Mouse (Mus musculus): ENCODE measurements around the gene Zfp646.
A peak's percentile ranks its signal among the peaks of the same experiment; 100 is the strongest.
"Not testable (repeated sequence)": the region's sequence is repeated elsewhere in the genome, so short reads cannot be mapped to it uniquely, and the experiment has no call there.

The Zfp646 gene

DNA sequence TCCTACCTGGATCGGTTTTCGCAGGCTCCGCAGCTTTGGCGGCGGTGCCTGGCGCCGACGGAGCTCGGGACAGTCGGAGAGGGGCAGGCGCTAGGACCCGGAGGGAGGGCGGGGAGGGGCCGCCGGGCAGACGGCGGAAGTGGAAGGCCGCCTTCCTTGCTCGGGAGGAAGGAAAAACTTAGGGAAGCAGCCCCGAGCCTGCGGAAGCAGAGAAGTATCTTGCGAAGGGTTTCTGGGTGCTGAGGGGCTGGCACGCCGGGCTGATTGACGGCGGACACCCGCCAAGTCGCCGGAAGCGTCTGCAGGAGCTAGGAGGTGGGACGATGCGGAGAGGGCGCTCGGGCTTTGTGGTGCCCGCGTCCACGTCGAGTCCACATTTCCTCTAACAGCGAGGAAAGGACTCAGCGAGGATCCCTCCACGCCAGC, at the start of gene Zfp646:
Gene Zfp646, plus strand, starts transcription at position 181 of the 426 bp plus-strand sequence.
- DNase-seq (ENCODE audit: low read depth, low spot score) = peak; percentile 91

DNA sequence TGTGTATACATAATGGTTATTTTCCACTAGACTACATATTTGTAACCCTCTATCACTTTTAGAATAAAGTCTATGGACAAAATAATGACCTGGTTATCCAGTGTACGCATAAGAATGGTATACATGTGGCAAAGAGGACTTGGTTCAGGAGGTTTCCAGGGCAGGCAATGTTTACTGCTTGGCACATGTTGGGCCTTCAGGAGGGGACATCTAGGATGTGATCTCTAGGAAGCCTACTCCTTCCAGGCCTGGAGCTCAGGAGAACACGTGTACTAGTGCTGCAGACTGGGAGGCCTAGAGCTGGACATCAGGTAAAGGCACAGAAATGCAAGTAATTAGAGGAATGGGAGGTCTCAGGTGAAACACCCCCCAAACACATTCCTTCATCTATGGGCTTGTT, 40.5 kb upstream of the Zfp646 start:
- DNase-seq (ENCODE audit: low read depth, low spot score) = no peak

DNA sequence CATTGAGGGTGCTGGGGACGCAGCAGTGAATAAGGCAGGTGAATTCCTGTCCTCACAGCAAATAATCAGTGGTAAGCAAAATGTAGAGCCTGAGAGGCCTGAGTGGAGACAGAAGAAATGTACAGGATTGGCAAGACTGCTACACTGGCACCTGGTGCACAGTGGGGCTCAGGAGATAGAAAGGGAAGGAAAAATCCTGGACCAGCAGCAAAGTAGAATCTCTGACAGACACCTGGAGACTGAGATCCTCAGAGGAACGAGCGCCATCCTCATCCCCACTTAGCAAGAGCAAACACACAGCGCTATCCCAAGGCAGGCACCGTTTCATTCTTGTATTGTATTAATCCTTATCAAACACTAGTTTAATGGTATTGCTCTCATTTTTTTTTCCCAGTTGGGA, 38.5 kb upstream of the Zfp646 start:
- DNase-seq (ENCODE audit: low read depth, low spot score) = no peak

- DNase-seq (ENCODE audit: low read depth, low spot score) = peak; percentile 41
These were observed 38.1 kb upstream of the Zfp646 start for GRCm38 (mm10) chr7:127837878-127838277.

GRCm38 (mm10) chr7:127840031-127840430, 36.0 kb upstream of the Zfp646 start:
- not testable (repeated sequence) for DNase-seq (ENCODE audit: low read depth, low spot score)

- DNase-seq (ENCODE audit: low read depth, low spot score) = no peak
These were observed 35.1 kb upstream of the Zfp646 start for GRCm38 (mm10) chr7:127840886-127841285.

DNA sequence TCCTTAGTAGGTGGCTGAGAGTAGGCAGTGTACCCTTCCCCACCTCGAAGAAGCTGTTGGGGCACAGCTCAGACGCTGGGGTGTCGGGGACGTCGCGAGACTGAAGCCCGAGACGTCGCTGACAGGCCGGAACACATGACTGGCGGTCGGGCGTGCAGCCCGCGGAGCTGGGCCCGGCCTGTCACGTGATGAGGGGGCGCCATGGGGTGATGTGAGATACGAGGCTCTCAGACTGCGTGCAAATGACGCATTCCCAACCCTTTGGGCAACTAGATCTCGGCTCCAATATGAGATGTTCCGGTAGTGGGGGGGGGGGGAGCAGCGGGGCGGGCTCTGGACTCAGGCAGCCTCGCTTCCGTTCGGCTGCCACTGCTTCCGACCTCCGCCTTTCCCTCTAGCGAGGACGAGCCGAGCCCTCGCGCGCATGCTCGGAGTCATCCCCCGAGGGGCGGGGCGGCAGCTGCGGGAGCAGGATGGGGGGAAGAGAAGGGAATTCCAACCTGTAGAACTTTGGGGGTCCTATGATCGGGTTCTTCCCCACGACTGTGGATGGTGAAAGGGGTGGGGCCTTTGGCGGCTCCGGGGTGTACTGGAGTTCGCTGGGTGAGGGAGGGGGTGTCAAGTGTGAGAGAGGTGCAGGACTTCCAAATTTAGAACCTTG, 34.6 kb upstream of the Zfp646 start:
- peak; percentile 92 for DNase-seq (ENCODE audit: low read depth, low spot score)

- DNase-seq (ENCODE audit: low read depth, low spot score) = peak; percentile 91
These were observed 33.9 kb upstream of the Zfp646 start for GRCm38 (mm10) chr7:127842001-127842718.

DNA sequence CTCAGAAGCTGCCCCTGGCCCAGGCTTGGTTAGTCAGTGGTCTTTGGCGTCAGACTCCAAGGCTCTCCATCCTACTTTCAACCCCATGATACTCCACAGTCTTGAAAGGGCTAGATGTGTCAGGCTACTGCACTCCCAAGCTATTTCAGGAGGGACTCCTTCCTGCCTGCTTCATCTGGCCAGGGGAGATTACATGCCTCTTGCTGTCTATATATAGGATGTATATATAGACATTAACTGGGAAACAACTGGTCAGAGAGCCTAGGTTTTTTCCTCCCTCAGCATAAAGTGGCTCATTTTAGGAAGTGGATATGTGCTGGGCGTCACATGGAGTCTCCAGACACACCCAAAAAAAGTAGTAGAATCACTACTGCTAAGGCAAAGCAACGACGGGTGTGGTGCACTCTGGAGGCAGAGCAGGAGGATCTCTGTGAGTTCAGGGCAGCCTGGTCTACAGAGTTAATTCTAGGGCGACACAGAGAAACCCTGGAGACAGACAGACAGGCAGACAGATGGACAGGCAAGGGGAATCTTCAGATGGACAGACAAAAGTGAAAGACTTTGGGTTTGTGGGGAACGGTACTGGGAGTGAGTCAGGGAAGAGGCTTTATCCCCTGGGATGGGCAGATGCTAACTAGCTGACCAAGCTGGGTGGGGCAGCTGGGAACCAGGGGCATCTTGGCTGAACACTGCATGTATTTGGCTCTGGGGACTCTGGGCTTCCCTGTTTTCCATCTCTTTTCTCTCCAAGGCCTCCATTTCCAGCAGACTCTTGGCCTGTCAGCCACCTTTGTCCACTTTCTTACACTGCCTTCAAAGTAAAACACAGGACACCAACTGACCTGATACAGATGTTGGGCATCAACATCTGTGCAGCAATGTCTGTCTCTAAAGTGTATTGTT, 25.8 kb upstream of the Zfp646 start:
- DNase-seq (ENCODE audit: low read depth, low spot score) = no peak

GRCm38 (mm10) chr7:127850906-127851305, 25.1 kb upstream of the Zfp646 start:
- DNase-seq (ENCODE audit: low read depth, low spot score) = peak; percentile 43

GRCm38 (mm10) chr7:127858258-127858657, 17.8 kb upstream of the Zfp646 start:
- DNase-seq (ENCODE audit: low read depth, low spot score) = no peak

- peak; percentile 37 for DNase-seq (ENCODE audit: low read depth, low spot score)
These were observed 9.6 kb upstream of the Zfp646 start for GRCm38 (mm10) chr7:127866434-127866833.

DNA sequence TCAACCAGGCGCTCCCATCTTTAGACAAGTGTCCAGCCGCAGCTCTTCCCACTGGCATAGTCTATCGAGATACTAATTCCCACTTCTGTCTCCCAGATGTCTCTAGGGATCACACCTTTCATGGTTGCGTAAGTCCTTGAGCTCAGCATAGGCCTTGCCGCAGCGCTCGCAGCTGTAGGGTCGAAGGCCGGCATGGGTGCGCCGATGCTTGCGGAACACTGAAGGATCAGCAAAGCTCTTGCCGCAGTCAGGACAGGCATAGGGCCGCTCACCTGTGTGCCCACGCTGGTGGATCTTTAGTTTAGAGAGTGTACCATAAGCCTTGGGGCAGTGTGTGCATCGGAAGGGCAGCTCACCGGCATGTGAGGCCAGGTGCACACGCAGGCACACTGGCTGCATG, 8.4 kb upstream of the Zfp646 start:
- peak; percentile 33 for DNase-seq (ENCODE audit: low read depth, low spot score)

GRCm38 (mm10) chr7:127869149-127869810, 6.7 kb upstream of the Zfp646 start:
- DNase-seq (ENCODE audit: low read depth, low spot score) = no peak

GRCm38 (mm10) chr7:127870136-127870821, 5.7 kb upstream of the Zfp646 start:
- DNase-seq (ENCODE audit: low read depth, low spot score) = peak; percentile 76

- DNase-seq (ENCODE audit: low read depth, low spot score) = no peak
These were observed 1.0 kb upstream of the Zfp646 start for GRCm38 (mm10) chr7:127874812-127875626.

DNA sequence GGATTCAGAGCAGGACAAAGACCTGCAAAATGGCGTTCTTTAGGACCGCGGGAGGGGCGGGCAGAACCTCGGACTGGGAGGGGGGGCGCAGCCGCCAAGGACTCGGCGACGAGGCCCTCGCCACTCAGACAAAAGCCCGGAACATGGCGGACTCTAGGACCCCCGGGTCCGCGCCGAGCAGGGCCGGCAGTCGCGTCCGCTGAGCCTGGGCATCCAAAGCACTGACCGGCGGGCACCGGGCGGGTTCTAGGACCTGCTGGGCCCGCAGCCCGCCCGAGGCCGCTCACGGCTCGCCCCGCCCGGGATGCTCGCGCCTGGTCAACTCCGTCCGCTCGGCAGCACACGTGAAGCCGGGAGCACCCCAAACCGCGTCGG, 407 bp upstream of the Zfp646 start:
- peak; percentile 91 for DNase-seq (ENCODE audit: low read depth, low spot score)

DNA sequence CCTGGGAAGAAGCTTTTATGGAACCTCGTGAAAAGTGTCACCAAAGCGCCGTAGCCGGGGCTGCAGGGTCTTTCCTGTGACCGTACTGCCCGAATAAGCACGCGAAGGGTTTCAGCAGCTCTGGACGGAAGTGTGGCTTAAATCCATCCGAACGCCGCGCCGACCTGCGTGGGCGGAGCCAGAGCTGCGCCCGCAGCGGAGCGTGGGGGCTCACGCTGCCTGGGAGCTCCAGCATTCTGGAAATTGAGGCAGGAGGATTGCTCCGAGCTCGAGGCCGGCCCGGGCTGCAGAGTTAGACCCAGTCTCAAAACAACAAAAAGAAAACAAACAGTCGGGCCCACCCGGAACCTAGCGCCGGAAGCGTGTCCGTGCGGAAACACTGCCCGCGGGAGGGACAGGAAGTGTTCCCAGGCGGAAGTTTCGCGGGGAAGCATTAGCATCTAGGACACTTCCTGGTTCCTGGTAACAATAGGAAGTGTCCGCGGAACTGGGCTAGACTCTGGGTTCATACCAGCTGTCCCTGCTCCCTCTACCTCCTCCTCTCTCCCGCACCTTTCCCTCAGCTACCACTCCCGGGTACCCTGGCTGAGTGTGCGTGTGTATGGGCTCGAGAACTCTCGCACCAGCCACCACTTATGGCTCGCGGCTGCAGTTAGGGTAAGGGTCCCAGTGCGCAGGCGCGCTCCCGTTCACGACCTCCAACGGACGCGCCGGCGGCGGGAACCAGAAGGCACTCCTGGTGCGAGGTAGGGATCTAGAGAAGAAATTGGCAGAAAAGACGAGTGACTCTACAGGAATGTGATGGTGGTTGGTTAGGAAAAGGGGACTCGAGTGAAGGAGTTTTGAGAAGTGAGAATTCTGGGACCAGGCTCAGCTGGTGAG, 687 bp downstream of the Zfp646 start, which contains the start of gene Zfp668:
Gene Zfp668, minus strand, starts transcription at position 362 of the 882 bp plus-strand sequence.
- DNase-seq (ENCODE audit: low read depth, low spot score) = peak; percentile 99

DNA sequence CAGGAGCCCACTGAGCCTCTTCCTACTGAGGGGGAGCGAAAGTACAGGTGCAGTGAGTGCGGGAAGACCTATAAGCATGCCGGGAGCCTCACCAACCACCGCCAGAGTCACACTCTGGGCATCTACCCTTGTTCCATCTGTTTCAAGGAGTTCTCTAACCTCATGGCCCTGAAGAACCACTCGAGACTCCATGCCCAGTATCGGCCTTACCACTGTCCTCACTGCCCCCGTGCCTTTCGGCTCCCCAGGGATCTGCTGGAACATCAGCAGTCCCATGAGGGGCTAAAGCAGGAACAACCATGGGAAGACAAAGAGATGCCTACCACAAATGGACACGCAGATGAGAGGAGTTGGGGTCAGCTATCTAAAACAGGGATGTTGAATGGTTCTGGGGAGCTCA, 3.3 kb downstream of the Zfp646 start:
- DNase-seq (ENCODE audit: low read depth, low spot score) = no peak

Data from R1 (cell line).